In the genomic region with DNA sequence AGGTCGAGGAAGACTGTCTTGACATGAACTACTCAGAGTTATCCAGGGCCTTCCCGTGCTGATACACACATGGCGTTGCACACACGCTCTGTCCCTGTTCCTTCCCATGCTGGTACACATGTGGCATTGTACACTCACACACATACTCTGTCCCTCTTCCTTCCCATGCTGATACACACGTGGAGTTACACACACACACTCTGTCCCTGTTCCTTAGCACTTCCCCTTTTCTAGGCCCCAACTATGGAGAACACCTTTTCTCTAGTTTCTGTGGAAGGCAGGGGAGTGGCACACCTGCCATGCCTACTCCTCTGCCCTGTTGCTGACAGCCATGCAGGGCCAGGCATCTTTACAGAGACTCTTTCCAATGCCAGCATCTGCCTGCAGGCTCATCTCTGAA, we compare ENCODE assay signal across 26 mouse cellular contexts. TPM values are rescaled to one million over a fixed set of nuclear protein-coding genes. Genes with fewer than 3 reads are reported as not detected.
DNase-seq lines count a peak whose midpoint lies in the region; ATAC-seq and TF ChIP-seq lines count a peak whose summit lies in the region.
"Had no signal": no experiment of that assay in that cellular context is flagged by ENCODE, and none has a peak within 500 bp of the region (broad histone marks: within the 10 kb centered on the region; RNA-seq: fewer than 3 reads in every experiment).

No protein-coding gene starts in this region.

- peak; percentile 57 for ATAC-seq in megakaryocyte, adult 5-6 weeks (ENCODE audit: poor library complexity, severe bottlenecking)
- peak; percentile 10; the same call in 1 of the 2 replicates for ATAC-seq in monocyte, adult 5-6 weeks (replicated peaks; ENCODE audit: insufficient number of reproducible peaks, low FRiP score, low TSS enrichment, poor library complexity, severe bottlenecking)
- no peak for ATAC-seq in hindbrain, embryonic 13.5 days (ENCODE audit: low FRiP score)
- ATAC-seq: activated CD4-positive, CD25-positive, alpha-beta regulatory T cell, adult 4 months; CD4-positive, CD25-positive, alpha-beta regulatory T cell, adult 4 months; forebrain, embryonic 14.5 days; forebrain, postnatal 0 days; hindbrain, embryonic 16.5 days; intestine, embryonic 15.5 days had no signal

- TF ChIP-seq POLR2A in MEL (IDR thresholded peaks at IDR 0.05; ENCODE audit: control insufficient read depth in 1 of 2, insufficient read depth in 1 of 2, low read depth in 1 of 2, low read length in 2 of 2, poor library complexity in 1 of 2) = no peak
- no peak for TF ChIP-seq POLR2A in bone marrow, adult 2 months (IDR thresholded peaks at IDR 0.05; ENCODE audit: borderline replicate concordance, control insufficient read depth, low read depth, low read length)

- H3K4me3 ChIP-seq in MEL (ENCODE audit: control insufficient read depth in 1 of 2, insufficient read depth in 1 of 2, low read depth in 2 of 2, low read length in 2 of 2) = no peak overlapping the region
- no peak overlapping the region for H3K4me3 ChIP-seq in bone marrow, adult 2 months (replicated peaks; ENCODE audit: control insufficient read depth, low read depth, low read length)
- H3K4me3 ChIP-seq in hindbrain, embryonic 13.5 days = no peak overlapping the region
- H3K4me3 ChIP-seq: gastrocnemius, adult 2 months; heart, adult 2 months; heart, embryonic 10.5 days; heart, embryonic 13.5 days; hindbrain, embryonic 12.5 days; intestine, embryonic 15.5 days had no signal

- no peak for TF ChIP-seq CTCF in MEL (IDR thresholded peaks at IDR 0.05 in 2 of 3, conservative IDR thresholded peaks at IDR 0.05 in 1 of 3; ENCODE audit: control insufficient read depth in 1 of 3, insufficient read depth in 1 of 3, low read depth in 2 of 3, low read length in 3 of 3, poor library complexity in 1 of 3, severe bottlenecking in 1 of 3)
- no peak for TF ChIP-seq CTCF in bone marrow, adult 2 months (IDR thresholded peaks at IDR 0.05; ENCODE audit: control insufficient read depth, insufficient read depth, low read length)

- H3K36me3 ChIP-seq in MEL (ENCODE audit: control insufficient read depth in 1 of 2, insufficient read depth in 2 of 2, low read length in 2 of 2) = peaks cover 0 to 7% of the 10 kb centered on the region in 2 experiments; a peak in 1 of 4 replicates
- peaks cover 88% of the 10 kb centered on the region for H3K36me3 ChIP-seq in hindbrain, embryonic 13.5 days

- TF ChIP-seq EP300 in MEL (IDR thresholded peaks at IDR 0.05; ENCODE audit: low read depth in 1 of 2, low read length in 2 of 2) = no peak

- no peak overlapping the region for H3K27ac ChIP-seq in MEL (ENCODE audit: control insufficient read depth, low read depth, low read length)
- H3K27ac ChIP-seq in bone marrow, adult 2 months (ENCODE audit: control insufficient read depth, insufficient read depth, low read depth, low read length, poor library complexity) = peak overlapping the region; percentile 19; the same call in 1 of the 2 replicates
- H3K27ac ChIP-seq in hindbrain, embryonic 13.5 days = no peak overlapping the region
- H3K27ac ChIP-seq: gastrocnemius, adult 2 months; heart, adult 2 months; heart, embryonic 10.5 days; heart, embryonic 13.5 days; hindbrain, embryonic 12.5 days; intestine, embryonic 15.5 days had no signal

- H3K4me1 ChIP-seq in MEL (ENCODE audit: control insufficient read depth in 1 of 2, insufficient read depth in 2 of 2, low read length in 2 of 2) = no peaks in the 10 kb centered on the region
- peaks cover 7% of the 10 kb centered on the region; the same call in 1 of the 2 replicates for H3K4me1 ChIP-seq in bone marrow, adult 2 months (ENCODE audit: control insufficient read depth, insufficient read depth, low read length)
- H3K4me1 ChIP-seq in hindbrain, embryonic 13.5 days (replicated peaks) = no peaks in the 10 kb centered on the region
- H3K4me1 ChIP-seq: hindbrain, embryonic 12.5 days; intestine, embryonic 15.5 days had no signal

- 45% methylated on average over 5 of the region's 5 CpGs for WGBS in bone marrow, adult 2 months
- 92% methylated on average over 5 of the region's 5 CpGs for WGBS in hindbrain, embryonic 13.5 days

- H3K4me2 ChIP-seq in hindbrain, embryonic 13.5 days = no peak overlapping the region
- H3K4me2 ChIP-seq: heart, embryonic 13.5 days; hindbrain, embryonic 12.5 days; intestine, embryonic 15.5 days had no signal

- H3K9me3 ChIP-seq in MEL (replicated peaks; ENCODE audit: insufficient read depth, low read length) = no peaks in the 10 kb centered on the region
- no peaks in the 10 kb centered on the region for H3K9me3 ChIP-seq in hindbrain, embryonic 13.5 days
- H3K9me3 ChIP-seq: heart, embryonic 10.5 days; heart, embryonic 13.5 days; hindbrain, embryonic 12.5 days; intestine, embryonic 15.5 days had no signal

- H3K9ac ChIP-seq in MEL (ENCODE audit: control insufficient read depth, low read depth, low read length, poor library complexity, severe bottlenecking) = no peak overlapping the region
- H3K9ac ChIP-seq in hindbrain, embryonic 13.5 days = no peak overlapping the region
- H3K9ac ChIP-seq: forebrain, postnatal 0 days; heart, embryonic 13.5 days; hindbrain, embryonic 12.5 days; intestine, embryonic 15.5 days had no signal

- DNase-seq in MEL (ENCODE audit: low read depth, low spot score) = peak; percentile 23
- no peak for DNase-seq in kidney, postnatal 25 days
- DNase-seq: adrenal gland, postnatal 14 days; cerebellum, adult 11-12 months; cerebellum, adult 8-10 months; cerebellum, postnatal 10 days; cerebellum, postnatal 36 days; embryo, embryonic 11 days; forebrain, postnatal 0 days; gastrocnemius, adult 2 months; gastrocnemius, postnatal 25 days; heart, adult 2 months; heart, postnatal 14 days; heart, postnatal 4 days had no signal

- no peaks in the 10 kb centered on the region for H3K79me2 ChIP-seq in MEL (ENCODE audit: control insufficient read depth, insufficient read depth, low read length, poor library complexity)

- no peaks in the 10 kb centered on the region for H3K27me3 ChIP-seq in MEL (ENCODE audit: control insufficient read depth in 1 of 2, insufficient read depth in 2 of 2, low read length in 2 of 2)
- no peaks in the 10 kb centered on the region for H3K27me3 ChIP-seq in hindbrain, embryonic 13.5 days
- H3K27me3 ChIP-seq: heart, embryonic 13.5 days; hindbrain, embryonic 12.5 days; intestine, embryonic 15.5 days had no signal

- TF ChIP-seq RAD21 in MEL (IDR thresholded peaks at IDR 0.05; ENCODE audit: low read depth, low read length) = no peak

TF ChIP-seq in MEL, 35 proteins besides CTCF, POLR2A, EP300 and RAD21:
- no peak for TF ChIP-seq MYC (IDR thresholded peaks at IDR 0.05; ENCODE audit: low read depth, low read length)
- peak; percentile 20; the same call in 1 of the 2 replicates for TF ChIP-seq POLR2AphosphoS5 (IDR thresholded peaks at IDR 0.05; ENCODE audit: borderline replicate concordance, low read depth, low read length)

RNA-seq across cellular contexts. Expression of a gene that starts 47.8 kb away (rescaled TPM):
- total RNA-seq in MEL (2012; rRNA removed) = under 0.01 and 0.04 TPM in 2 replicates
- polyA plus RNA-seq in MEL (2012; ENCODE audit: insufficient read depth in 1 of 2, insufficient read length in 2 of 2, low read depth in 1 of 2, low replicate concordance in 2 of 2, missing spikeins in 1 of 2) = under 1 TPM in 1 of 2 experiments, not detected in 1; 0.21 TPM
- 0.56 and 1.6 TPM in 2 replicates for polyA plus RNA-seq in bone marrow, adult 2 months (2011; ENCODE audit: insufficient read depth, insufficient read length, low replicate concordance, missing spikeins)
- total RNA-seq in megakaryocyte, adult 5-6 weeks (2015) = under 0.01 TPM in 1 of 2 replicates, not detected in the other
- total RNA-seq in megakaryocyte, adult 5-6 weeks (2017) = under 0.01 TPM in 2 replicates
- total RNA-seq in monocyte, adult 5-6 weeks (2017) = 0.19 to 2.2 TPM in 2 of 3 replicates, not detected in the other
- polyA plus RNA-seq in hindbrain, embryonic 13.5 days (2015; fragmentation: Nextera tagmentation; extraction: Ambion mirVana) = 0.30 and 0.32 TPM in 2 replicates
